In the genomic region with DNA sequence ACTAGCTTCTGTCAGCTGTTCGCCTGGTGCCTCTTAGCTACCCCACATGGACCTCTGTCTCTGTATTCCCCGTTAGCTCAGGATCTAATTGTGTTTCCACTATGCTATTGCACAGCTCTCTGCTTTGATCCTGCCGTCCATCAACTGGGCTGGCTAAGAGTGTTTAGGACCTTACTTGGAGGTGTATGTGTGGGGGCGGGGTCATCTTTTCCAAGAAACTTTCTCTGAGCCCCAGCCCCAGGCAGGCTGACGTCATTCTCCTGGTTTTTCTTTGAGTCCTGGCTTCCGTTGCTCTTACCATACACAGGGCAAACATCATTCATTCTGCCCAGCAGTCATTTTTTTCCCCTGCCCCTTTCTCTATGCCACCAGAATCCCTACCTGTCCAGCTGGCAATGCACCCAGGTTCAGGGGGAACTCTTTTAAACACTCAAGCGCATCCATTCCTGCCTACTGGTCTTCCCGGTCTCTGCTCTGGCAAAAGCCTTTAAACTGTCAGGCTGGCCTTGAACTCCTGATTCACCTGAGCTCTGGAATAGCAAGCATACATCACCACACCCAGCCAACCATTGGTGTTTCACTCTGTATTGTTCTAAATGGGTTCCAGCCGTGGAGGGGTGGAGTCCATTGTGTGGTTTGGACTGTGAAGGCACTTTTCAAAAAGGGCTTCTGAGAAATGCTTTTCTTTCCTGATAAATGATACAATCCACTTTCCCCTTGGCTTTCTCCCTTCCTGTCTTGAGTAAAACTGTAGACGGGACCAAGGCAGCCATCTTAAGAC, we compare ENCODE assay signal across 14 mouse cellular contexts.
"Had no signal": no experiment of that assay in that cellular context is flagged by ENCODE, and none has a peak within 500 bp of the region (broad histone marks: within the 10 kb centered on the region; RNA-seq: fewer than 3 reads in every experiment).

No protein-coding gene starts in this region.

- DNase-seq: kidney, adult 8-10 months; kidney, postnatal 25 days; layer of hippocampus, adult 9-11 months; layer of hippocampus, postnatal 36 days; liver; liver, embryonic 13.5 days; liver, postnatal 0 days; lung, postnatal 36 days; midbrain, embryonic 14.5 days; right cerebral cortex, postnatal 4 days; thymus, adult 18-20 months; thymus, postnatal 25 days had no signal

- H3K9me3 ChIP-seq: limb, embryonic 12.5 days; liver, embryonic 13.5 days; neural tube, embryonic 12.5 days had no signal

- H3K4me3 ChIP-seq: limb, embryonic 12.5 days; liver, embryonic 13.5 days; neural tube, embryonic 12.5 days had no signal

- H3K9ac ChIP-seq: limb, embryonic 12.5 days; liver, embryonic 13.5 days; liver, postnatal 0 days; neural tube, embryonic 12.5 days had no signal

- H3K36me3 ChIP-seq: limb, embryonic 12.5 days; liver, embryonic 13.5 days; neural tube, embryonic 12.5 days had no signal

- H3K27me3 ChIP-seq: limb, embryonic 12.5 days; liver, embryonic 13.5 days; neural tube, embryonic 12.5 days had no signal

- H3K4me1 ChIP-seq: neural tube, embryonic 12.5 days had no signal

- H3K4me2 ChIP-seq: limb, embryonic 12.5 days; liver, embryonic 13.5 days; neural tube, embryonic 12.5 days had no signal

- H3K27ac ChIP-seq: limb, embryonic 12.5 days; liver, embryonic 13.5 days; neural tube, embryonic 12.5 days had no signal

- ATAC-seq: liver, postnatal 0 days had no signal
